In the genomic region with DNA sequence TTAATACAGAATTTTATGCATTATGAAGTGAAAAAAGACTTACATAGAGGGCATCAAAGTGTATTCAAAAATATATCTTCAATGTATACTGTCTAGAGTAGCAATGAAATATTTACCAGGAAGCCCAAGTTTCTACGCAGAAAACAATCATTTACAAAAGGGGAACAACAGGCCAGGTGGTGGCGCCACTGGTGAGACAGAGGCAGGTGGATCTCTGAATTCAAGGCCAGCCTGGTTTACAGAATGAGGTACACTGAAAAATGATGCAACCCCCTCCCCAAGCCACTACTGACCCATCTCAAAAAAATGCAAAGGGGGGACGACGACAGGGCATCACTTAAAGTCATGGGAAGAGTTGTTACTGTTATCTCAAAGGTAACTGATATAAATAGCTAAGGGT, we compare ENCODE assay signal across 23 mouse cellular contexts. TPM values are rescaled to one million over a fixed set of nuclear protein-coding genes. Genes with fewer than 3 reads are reported as not detected.
DNase-seq lines count a peak whose midpoint lies in the region; ATAC-seq and TF ChIP-seq lines count a peak whose summit lies in the region.
"Had no signal": no experiment of that assay in that cellular context is flagged by ENCODE, and none has a peak within 500 bp of the region (broad histone marks: within the 10 kb centered on the region; RNA-seq: fewer than 3 reads in every experiment).

No protein-coding gene starts in this region.

- peak; percentile 17; the same call in 1 of the 2 replicates for TF ChIP-seq CTCF in forebrain, postnatal 0 days (IDR thresholded peaks at IDR 0.05; ENCODE audit: low read depth)
- peak; percentile 35 for TF ChIP-seq CTCF in intestine, postnatal 0 days (IDR thresholded peaks at IDR 0.05; ENCODE audit: low read depth)
- TF ChIP-seq CTCF in stomach, postnatal 0 days (IDR thresholded peaks at IDR 0.05; ENCODE audit: low read depth) = peak; percentile 22; the same call in 1 of the 2 replicates

- no peaks in the 10 kb centered on the region for H3K27me3 ChIP-seq in forebrain, postnatal 0 days (ENCODE audit: insufficient read depth, low read length)
- H3K27me3 ChIP-seq in forebrain, embryonic 15.5 days = peaks cover 30% of the 10 kb centered on the region
- no peaks in the 10 kb centered on the region for H3K27me3 ChIP-seq in intestine, postnatal 0 days (replicated peaks; ENCODE audit: control insufficient read depth, insufficient read depth, low read length)
- no peaks in the 10 kb centered on the region for H3K27me3 ChIP-seq in intestine, embryonic 15.5 days (replicated peaks)
- no peaks in the 10 kb centered on the region for H3K27me3 ChIP-seq in neural tube, embryonic 13.5 days
- H3K27me3 ChIP-seq in stomach, postnatal 0 days (ENCODE audit: control insufficient read depth, insufficient read depth, low read length) = no peaks in the 10 kb centered on the region
- H3K27me3 ChIP-seq: embryonic facial prominence, embryonic 13.5 days; midbrain, embryonic 15.5 days had no signal

- 88% methylated on average over 4 of the region's 4 CpGs for WGBS in forebrain, postnatal 0 days
- WGBS in forebrain, embryonic 15.5 days = 86% methylated on average over 4 of the region's 4 CpGs
- WGBS in intestine, postnatal 0 days = 70% methylated on average over 4 of the region's 4 CpGs
- 87% methylated on average over 4 of the region's 4 CpGs for WGBS in intestine, embryonic 15.5 days
- 86% methylated on average over 4 of the region's 4 CpGs for WGBS in neural tube, embryonic 13.5 days
- WGBS in stomach, postnatal 0 days = 84% methylated on average over 4 of the region's 4 CpGs

- ATAC-seq in forebrain, postnatal 0 days = no peak
- ATAC-seq in forebrain, embryonic 15.5 days (replicated peaks) = no peak
- ATAC-seq in intestine, postnatal 0 days = no peak
- ATAC-seq in intestine, embryonic 15.5 days = no peak
- no peak for ATAC-seq in neural tube, embryonic 13.5 days (ENCODE audit: low read depth)
- no peak for ATAC-seq in stomach, postnatal 0 days (ENCODE audit: low FRiP score, low TSS enrichment)
- ATAC-seq: forebrain, embryonic 14.5 days; inflammation-experienced regulatory T-cells, adult 6 months; midbrain, embryonic 15.5 days had no signal

- no peak overlapping the region for H3K4me2 ChIP-seq in forebrain, postnatal 0 days (ENCODE audit: low read depth)
- no peak overlapping the region for H3K4me2 ChIP-seq in forebrain, embryonic 15.5 days (replicated peaks)
- H3K4me2 ChIP-seq in intestine, postnatal 0 days (replicated peaks; ENCODE audit: low read depth) = no peak overlapping the region
- no peak overlapping the region for H3K4me2 ChIP-seq in intestine, embryonic 15.5 days (replicated peaks)
- no peak overlapping the region for H3K4me2 ChIP-seq in neural tube, embryonic 13.5 days
- no peak overlapping the region for H3K4me2 ChIP-seq in stomach, postnatal 0 days (replicated peaks; ENCODE audit: low read depth)
- H3K4me2 ChIP-seq: embryonic facial prominence, embryonic 13.5 days; heart, embryonic 11.5 days; midbrain, embryonic 15.5 days had no signal

- H3K27ac ChIP-seq in forebrain, postnatal 0 days (ENCODE audit: low read depth, low read length) = no peak overlapping the region
- no peak overlapping the region for H3K27ac ChIP-seq in forebrain, embryonic 15.5 days (replicated peaks)
- H3K27ac ChIP-seq in intestine, postnatal 0 days (ENCODE audit: low read depth, low read length) = no peak overlapping the region
- H3K27ac ChIP-seq in intestine, embryonic 15.5 days = no peak overlapping the region
- H3K27ac ChIP-seq in neural tube, embryonic 13.5 days (replicated peaks) = 0 out of 2 replicates have a peak overlapping the region, but pooled peaks have one; percentile 54
- H3K27ac ChIP-seq in stomach, postnatal 0 days (replicated peaks) = no peak overlapping the region
- H3K27ac ChIP-seq: embryonic facial prominence, embryonic 13.5 days had no signal

- TF ChIP-seq EP300 in stomach, postnatal 0 days (optimal IDR thresholded peaks at IDR 0.05) = no peak

- peaks cover 17% of the 10 kb centered on the region; the same call in 1 of the 2 replicates for H3K4me1 ChIP-seq in forebrain, postnatal 0 days (ENCODE audit: insufficient read depth)
- peaks cover 42% of the 10 kb centered on the region for H3K4me1 ChIP-seq in forebrain, embryonic 15.5 days
- no peaks in the 10 kb centered on the region for H3K4me1 ChIP-seq in intestine, postnatal 0 days (replicated peaks; ENCODE audit: control insufficient read depth, insufficient read depth, low read length)
- no peaks in the 10 kb centered on the region for H3K4me1 ChIP-seq in intestine, embryonic 15.5 days (replicated peaks)
- H3K4me1 ChIP-seq in neural tube, embryonic 13.5 days (replicated peaks) = peaks cover 47% of the 10 kb centered on the region
- no peaks in the 10 kb centered on the region for H3K4me1 ChIP-seq in stomach, postnatal 0 days (replicated peaks; ENCODE audit: control insufficient read depth, insufficient read depth)

- no peak overlapping the region for H3K4me3 ChIP-seq in forebrain, postnatal 0 days (ENCODE audit: low read depth, low read length)
- H3K4me3 ChIP-seq in forebrain, embryonic 15.5 days = no peak overlapping the region
- H3K4me3 ChIP-seq in intestine, postnatal 0 days (ENCODE audit: low read depth, low read length) = no peak overlapping the region
- H3K4me3 ChIP-seq in intestine, embryonic 15.5 days (replicated peaks) = no peak overlapping the region
- no peak overlapping the region for H3K4me3 ChIP-seq in neural tube, embryonic 13.5 days
- H3K4me3 ChIP-seq in stomach, postnatal 0 days (ENCODE audit: low read depth, low read length) = no peak overlapping the region
- H3K4me3 ChIP-seq: embryonic facial prominence, embryonic 13.5 days; midbrain, embryonic 15.5 days had no signal

- no peak for DNase-seq in forebrain, postnatal 0 days
- no peak for DNase-seq in neural tube, embryonic 10.5 days (ENCODE audit: extremely low spot score, low spot score)
- no peak for DNase-seq in stomach, postnatal 0 days (ENCODE audit: low spot score)
- DNase-seq in adrenal gland, adult (ENCODE audit: inconsistent age in 2 of 2, low spot score in 1 of 2) = no peak
- DNase-seq: adrenal gland, adult 8-10 months; cerebellum, adult 9-11 months; heart, postnatal 10 days; kidney, adult 9 months; kidney, postnatal 36 days; lung, adult 18-20 months; lung, postnatal 14 days; retina, postnatal 1 day; thymus, postnatal 36 days had no signal

- no peaks in the 10 kb centered on the region for H3K9me3 ChIP-seq in forebrain, postnatal 0 days (ENCODE audit: low read length)
- H3K9me3 ChIP-seq in forebrain, embryonic 15.5 days = no peaks in the 10 kb centered on the region
- no peaks in the 10 kb centered on the region for H3K9me3 ChIP-seq in intestine, postnatal 0 days (ENCODE audit: control insufficient read depth)
- H3K9me3 ChIP-seq in intestine, embryonic 15.5 days = no peaks in the 10 kb centered on the region
- no peaks in the 10 kb centered on the region for H3K9me3 ChIP-seq in neural tube, embryonic 13.5 days
- no peaks in the 10 kb centered on the region for H3K9me3 ChIP-seq in stomach, postnatal 0 days (ENCODE audit: control insufficient read depth, low read length)
- H3K9me3 ChIP-seq: embryonic facial prominence, embryonic 13.5 days; midbrain, embryonic 15.5 days had no signal

- H3K36me3 ChIP-seq in forebrain, postnatal 0 days (ENCODE audit: insufficient read depth) = no peaks in the 10 kb centered on the region
- no peaks in the 10 kb centered on the region for H3K36me3 ChIP-seq in forebrain, embryonic 15.5 days
- no peaks in the 10 kb centered on the region for H3K36me3 ChIP-seq in intestine, postnatal 0 days (ENCODE audit: control insufficient read depth, insufficient read depth)
- H3K36me3 ChIP-seq in intestine, embryonic 15.5 days = no peaks in the 10 kb centered on the region
- no peaks in the 10 kb centered on the region for H3K36me3 ChIP-seq in neural tube, embryonic 13.5 days
- no peaks in the 10 kb centered on the region for H3K36me3 ChIP-seq in stomach, postnatal 0 days (ENCODE audit: control insufficient read depth, insufficient read depth, low read length)
- H3K36me3 ChIP-seq: embryonic facial prominence, embryonic 13.5 days; midbrain, embryonic 15.5 days had no signal

- H3K9ac ChIP-seq in forebrain, postnatal 0 days = no peak overlapping the region
- no peak overlapping the region for H3K9ac ChIP-seq in forebrain, embryonic 15.5 days (replicated peaks)
- H3K9ac ChIP-seq in intestine, postnatal 0 days (ENCODE audit: low read depth, low read length) = no peak overlapping the region
- no peak overlapping the region for H3K9ac ChIP-seq in intestine, embryonic 15.5 days
- no peak overlapping the region for H3K9ac ChIP-seq in neural tube, embryonic 13.5 days
- no peak overlapping the region for H3K9ac ChIP-seq in stomach, postnatal 0 days (ENCODE audit: low read length)
- H3K9ac ChIP-seq: embryonic facial prominence, embryonic 13.5 days; midbrain, embryonic 15.5 days had no signal

RNA-seq across cellular contexts. Expression of a gene that starts 29.8 kb away (rescaled TPM):
- total RNA-seq in forebrain, postnatal 0 days (2014; rRNA removed) = 8.9 and 16.9 TPM in 2 replicates
- polyA plus RNA-seq in forebrain, postnatal 0 days (2015; fragmentation: Nextera tagmentation; extraction: Ambion mirVana) = 10.0 and 13.5 TPM in 2 replicates
- polyA plus RNA-seq in forebrain, embryonic 15.5 days (2015; fragmentation: Nextera tagmentation; extraction: Ambion mirVana) = 16.8 and 17.8 TPM in 2 replicates
- 4.0 TPM in 2 replicates for polyA plus RNA-seq in intestine, postnatal 0 days (2015; fragmentation: Nextera tagmentation; extraction: Ambion mirVana)
- polyA plus RNA-seq in intestine, embryonic 15.5 days (2015; fragmentation: Nextera tagmentation; extraction: Ambion mirVana) = 10.7 and 13.0 TPM in 2 replicates
- 80.7 and 96.6 TPM in 2 replicates for polyA plus RNA-seq in neural tube, embryonic 13.5 days (2015; fragmentation: Nextera tagmentation; extraction: Ambion mirVana)
- 2.9 and 3.7 TPM in 2 replicates for polyA plus RNA-seq in stomach, postnatal 0 days (2015; fragmentation: Nextera tagmentation; extraction: Ambion mirVana)
- total RNA-seq: megakaryocyte, adult 5-6 weeks had no signal
- polyA plus RNA-seq: inflammation-experienced regulatory T-cells, adult 6 months had no signal
